16 mouse cellular contexts compared by ENCODE assay signal in the genomic region with DNA sequence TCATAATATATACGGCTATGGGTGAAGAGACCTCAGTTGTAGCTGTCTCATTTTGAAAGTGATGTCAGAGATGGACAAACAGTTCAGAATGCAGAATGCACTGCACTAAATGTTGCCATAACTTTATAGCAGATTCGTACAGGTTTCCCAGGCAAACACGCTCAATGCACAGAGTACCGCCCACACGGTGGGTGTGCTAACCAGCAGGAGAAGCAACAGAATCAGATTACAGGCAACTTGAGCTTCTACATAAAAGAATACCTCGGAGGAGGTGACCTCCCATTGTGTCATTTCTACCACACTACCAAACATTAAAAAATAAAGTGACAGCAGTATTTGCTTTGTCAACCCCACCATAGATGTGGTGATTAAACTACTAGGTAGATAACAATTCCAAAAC.
"Had no signal": no experiment of that assay in that cellular context is flagged by ENCODE, and none has a peak within 500 bp of the region (broad histone marks: within the 10 kb centered on the region; RNA-seq: fewer than 3 reads in every experiment).

No protein-coding gene starts in this region.

- ATAC-seq: hindbrain, postnatal 0 days; intestine, embryonic 16.5 days; liver, postnatal 0 days had no signal

- DNase-seq: gastrocnemius, postnatal 14 days; gastrocnemius, postnatal 36 days; heart, adult 11 months; heart, adult 2 months; heart, postnatal 14 days; heart, postnatal 36 days; kidney, adult 11 months; kidney, adult 8-10 months; kidney, postnatal 14 days; kidney, postnatal 36 days; layer of hippocampus, adult 9-11 months; liver; liver, embryonic 13.5 days; liver, postnatal 0 days had no signal
